Mouse (Mus musculus) right cerebral cortex, adult 18-20 months (tissue): ENCODE results near the gene Cab39.
"Not testable (repeated sequence)": the region's sequence is repeated elsewhere in the genome, so short reads cannot be mapped to it uniquely, and the experiment has no call there.

ENCODE experiments used
- DNase-seq: peaks from one replicate; pipeline ENCODE4 v3.0.0; 2022; ENCODE audit warnings: mixed read lengths

Gene Cab39

GRCm38 (mm10) chr1:85791476-85791875 is 1.8 kb upstream of the Cab39 start:
- no peak for DNase-seq

GRCm38 (mm10) chr1:85794106-85794771 is 998 bp downstream of the Cab39 start:
- DNase-seq = peak; percentile 31

GRCm38 (mm10) chr1:85795196-85795595 is 2.0 kb downstream of the Cab39 start:
- DNase-seq = no peak

DNA sequence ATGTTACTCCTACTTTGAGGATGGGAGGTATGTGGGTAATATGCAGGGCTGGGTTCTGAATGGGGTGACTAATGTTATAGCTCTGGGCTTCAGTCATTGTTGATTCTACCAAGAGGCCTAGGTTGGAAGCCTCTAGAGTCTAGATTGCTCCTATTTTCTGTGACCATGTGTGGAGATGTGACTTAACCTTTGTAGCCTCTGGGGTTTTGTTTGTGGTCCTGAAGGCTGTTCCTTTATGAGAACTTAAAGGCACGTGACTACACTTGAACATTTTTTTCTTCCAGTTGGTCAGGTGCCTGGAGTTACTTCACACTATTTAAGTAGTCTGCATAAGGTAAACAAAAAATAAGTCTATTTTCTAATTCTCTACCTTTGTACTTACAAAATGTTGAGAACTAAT is 6.5 kb downstream of the Cab39 start:
- DNase-seq = no peak

DNA sequence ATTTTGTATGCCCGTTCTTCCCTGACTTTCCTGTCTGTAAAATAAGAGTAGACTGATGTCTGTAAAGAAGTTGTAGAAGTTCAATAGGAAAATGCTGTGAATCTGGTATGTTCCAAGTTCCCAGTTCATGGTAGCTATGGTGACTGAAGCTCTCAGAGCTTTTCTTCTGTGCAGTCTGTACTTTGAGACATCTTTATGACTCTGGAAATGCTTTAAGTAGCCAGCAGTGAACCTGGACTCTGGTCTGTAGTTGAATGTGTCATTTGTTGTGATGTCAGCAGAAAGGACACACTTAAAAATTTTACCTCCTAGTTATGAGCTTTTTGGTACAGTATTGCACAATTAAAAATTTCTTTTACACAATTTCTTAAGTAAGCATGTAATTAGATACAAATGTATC is 9.3 kb downstream of the Cab39 start:
- DNase-seq = no peak

DNA sequence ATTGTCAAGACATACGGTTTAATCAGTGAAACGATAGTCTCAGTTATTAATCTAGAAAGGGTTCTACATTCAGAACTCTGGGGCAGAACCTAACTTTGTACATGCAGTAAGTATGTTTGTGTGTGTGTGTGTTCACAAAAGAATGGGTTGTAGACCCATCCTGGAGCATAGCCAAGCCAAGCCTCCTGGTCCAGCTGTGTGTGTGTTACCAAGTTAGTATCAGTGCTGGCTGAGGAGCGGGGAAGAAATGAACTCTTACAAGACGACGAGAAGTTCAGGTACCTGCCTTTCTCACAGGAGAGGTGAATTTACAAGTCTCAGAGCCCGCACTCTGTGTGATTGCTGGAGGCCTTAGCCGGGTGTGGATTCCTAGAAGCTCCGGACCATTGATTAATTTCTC is 11.3 kb downstream of the Cab39 start:
- no peak for DNase-seq

- no peak for DNase-seq
These were observed 16.0 kb downstream of the Cab39 start for GRCm38 (mm10) chr1:85809256-85809655.

- DNase-seq = no peak
These were observed 17.1 kb downstream of the Cab39 start for GRCm38 (mm10) chr1:85810343-85810742.

DNA sequence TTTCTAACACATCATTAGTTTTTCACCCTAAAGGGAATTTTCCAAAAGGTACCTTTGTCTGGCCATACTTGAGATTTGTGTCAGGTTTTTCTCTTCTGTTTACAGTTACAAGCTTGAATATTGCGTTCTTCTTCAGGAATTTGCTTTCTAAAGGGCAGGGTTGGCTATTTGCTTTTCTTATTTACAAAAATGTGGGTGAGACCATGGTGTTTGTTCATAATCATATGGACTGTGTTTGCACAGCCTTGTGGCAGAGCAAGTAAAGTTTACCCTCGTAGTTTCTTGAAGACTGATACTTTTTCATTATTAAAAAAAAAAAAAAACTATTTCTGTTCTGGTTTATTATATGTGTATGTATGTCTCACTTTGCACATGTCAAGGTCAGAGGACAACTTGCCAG is 17.5 kb downstream of the Cab39 start:
- no peak for DNase-seq

DNA sequence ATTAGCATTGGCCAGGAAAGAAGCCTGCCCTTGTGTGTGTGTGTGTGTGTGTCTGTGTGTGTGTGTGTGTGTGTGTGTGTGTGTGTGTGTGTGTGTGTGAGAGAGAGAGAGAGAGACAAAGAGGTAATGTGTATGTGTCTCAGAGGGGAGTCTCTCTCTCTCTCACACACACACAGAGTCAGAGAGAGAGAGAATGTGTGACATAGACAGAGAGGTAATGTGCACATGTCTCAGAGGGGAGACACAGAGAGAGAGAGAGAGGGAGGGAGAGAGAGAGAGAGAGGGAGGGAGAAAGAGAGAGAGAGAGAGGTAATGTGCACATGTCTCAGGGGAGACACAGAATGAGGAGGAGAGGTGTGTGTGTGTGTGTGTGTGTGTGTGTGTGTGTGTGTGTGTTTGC is 21.0 kb downstream of the Cab39 start:
- not testable (repeated sequence) for DNase-seq

DNA sequence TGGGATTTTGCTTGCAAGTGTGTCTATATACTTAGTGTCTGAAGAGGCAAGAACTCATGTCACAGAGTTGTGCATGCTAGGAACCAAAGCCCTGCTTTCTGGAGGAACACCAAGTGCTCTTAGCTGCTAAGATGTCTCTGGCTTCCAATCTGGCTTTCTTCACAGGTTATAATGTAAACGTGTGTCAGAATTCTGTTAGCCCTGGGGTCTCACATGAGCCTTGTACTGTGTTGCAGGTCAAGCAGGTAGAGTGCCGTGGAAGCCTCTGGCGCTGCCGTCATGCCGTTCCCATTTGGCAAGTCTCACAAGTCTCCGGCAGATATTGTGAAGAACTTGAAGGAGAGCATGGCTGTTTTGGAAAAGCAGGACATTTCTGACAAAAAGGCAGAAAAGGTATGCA is 24.9 kb downstream of the Cab39 start:
- DNase-seq = no peak

- DNase-seq = no peak
These were observed 26.5 kb downstream of the Cab39 start for GRCm38 (mm10) chr1:85819695-85820094.

DNA sequence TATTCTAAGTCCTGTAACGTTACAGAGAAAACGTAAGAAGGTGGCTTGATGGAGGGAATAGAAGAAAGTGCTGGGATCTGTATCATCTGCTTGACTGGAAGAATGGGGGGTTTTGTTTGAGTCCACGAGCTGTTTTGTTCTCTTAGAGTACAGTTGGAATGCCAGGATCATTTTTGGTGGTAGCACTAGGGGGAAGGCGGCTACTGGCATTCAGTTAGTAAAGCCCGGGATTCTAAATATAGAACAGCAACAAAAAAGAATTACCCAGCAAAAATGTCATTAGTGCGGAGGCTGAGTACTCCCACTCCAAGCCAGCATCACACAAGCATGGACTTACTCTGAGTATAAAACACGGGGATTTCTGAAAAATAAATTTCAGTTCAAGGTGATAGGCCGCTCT is 29.0 kb downstream of the Cab39 start:
- peak; percentile 22 for DNase-seq

DNA sequence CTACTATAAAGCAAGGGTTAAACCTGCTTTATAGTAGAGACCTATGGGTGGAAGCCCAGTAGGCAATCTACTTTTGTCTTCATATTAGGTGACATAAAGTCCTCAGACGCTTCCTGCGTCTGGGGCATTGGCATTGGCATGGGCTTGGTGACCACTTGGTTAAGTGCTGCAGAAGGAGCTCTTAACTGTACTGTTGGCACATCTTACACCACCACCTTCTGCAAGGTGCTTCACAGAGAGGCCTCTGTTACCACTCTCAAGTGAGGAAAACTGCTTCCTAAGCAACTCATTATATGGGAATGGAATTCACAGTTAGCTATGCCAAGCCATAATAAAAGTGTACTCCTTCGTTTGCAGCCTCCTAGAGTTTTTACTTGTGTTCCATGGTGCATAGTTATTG is 31.7 kb downstream of the Cab39 start:
- no peak for DNase-seq

DNA sequence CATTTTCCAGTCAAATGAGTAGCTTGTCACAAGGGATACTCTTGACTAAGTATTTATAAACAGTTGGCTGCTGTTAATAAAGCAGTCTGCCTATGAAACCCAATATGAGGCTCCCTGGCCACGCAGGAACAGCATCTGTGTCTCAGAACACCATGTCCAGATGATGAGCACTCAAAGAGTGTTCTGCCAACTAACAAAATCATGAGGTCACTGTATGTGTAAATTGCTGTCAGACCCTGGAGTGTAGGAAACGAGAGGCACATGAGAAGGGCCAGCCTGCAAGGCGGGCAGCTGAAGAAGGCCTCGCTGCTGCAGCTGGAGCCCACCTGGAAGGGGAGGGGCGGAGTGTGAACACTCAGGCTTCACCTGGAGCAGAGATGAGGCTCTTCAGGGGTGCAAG is 33.9 kb downstream of the Cab39 start:
- DNase-seq = no peak

DNA sequence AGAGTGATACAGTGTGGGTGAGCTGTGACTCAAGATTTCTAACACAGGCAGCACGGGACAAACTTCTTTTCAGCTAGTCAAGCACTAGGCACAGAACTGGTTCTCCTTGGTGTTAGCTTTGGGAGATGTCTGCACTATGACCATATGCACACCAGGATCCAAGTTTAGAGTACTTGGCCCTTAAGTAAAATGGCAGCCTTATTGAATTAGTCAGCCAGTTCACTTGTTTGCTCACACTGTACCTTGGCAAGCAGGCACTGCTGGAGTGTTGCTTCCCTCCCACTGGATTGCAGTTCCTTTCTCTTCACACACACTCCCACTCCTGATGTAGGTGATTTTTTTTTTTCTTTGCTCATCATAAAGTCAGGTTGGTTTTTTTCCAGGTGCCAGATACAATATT is 35.8 kb downstream of the Cab39 start:
- peak; percentile 60 for DNase-seq

DNA sequence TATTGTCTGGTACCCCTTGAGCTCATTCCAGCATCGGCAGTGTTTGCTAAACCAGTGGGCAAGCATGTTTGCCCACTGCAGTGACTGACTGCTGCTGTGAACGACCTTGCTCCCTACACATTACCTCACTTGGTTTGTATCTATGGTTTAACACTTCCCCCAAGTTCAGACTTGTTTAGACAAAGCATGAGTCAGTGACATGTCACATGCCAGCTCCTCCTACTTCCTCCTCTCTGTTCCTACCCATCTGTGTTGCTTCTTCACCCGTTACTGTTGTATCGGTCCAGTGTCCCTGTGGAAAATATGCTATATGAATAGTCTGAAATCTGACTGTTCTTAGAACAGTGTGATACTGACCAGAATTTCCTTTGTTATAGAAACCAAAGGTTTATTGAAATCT is 44.8 kb downstream of the Cab39 start:
- no peak for DNase-seq

DNA sequence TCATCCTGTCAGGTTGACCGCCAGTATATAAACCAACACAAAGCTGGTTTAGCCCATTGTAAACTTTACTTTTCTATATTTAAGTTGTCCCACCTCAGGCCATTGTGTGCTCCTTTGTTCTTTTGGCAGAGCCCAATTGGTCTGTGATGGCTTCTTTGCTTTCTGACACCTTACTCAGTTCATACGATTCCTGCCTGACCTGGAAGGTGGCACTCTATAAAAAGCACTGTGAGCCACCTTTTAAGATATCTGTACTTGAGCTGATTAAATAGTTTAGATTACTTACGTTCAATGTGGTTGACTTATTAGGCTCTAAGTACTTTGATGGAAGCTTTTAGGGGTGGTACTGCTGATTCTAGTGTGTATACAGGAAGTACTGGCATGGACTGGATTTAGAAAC is 46.1 kb downstream of the Cab39 start:
- no peak for DNase-seq

- DNase-seq = no peak
These were observed 46.5 kb downstream of the Cab39 start for GRCm38 (mm10) chr1:85839790-85840189.

DNA sequence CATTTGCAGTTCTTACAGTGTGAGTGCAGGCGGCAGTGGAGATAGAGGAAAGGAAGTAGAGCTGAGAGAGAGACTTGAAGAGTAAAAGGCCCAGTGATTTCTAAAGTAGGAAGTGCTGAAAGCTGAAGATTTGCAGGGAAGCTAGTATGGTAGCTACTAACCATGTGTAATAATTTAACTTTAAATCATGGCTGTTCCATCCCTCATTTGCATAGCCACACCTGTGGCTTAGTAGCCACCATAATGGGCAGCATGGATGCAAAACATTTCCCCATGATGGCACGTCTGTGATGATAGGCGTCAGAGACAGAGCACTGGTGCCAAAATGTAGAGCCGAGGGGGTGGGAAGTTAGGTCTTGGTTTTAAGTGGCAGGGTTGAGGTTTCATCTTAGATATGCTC is 47.2 kb downstream of the Cab39 start:
- no peak for DNase-seq

DNA sequence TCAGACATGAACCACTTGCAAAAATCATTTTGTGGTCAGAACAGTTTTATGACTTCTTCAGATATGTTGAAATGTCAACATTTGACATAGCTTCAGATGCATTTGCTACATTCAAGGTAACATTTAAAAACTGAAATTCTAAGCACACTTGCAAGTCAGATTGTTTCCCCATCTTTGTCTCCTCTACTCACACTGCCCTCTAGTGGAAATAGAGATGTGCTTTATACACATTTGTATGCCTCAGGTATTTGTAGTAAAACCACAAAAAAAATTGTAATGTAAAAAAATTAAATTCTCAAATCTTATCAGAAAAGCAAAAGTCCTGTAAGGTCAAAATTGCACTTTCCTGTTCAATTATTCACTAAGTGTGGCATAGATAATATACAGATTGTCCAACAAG is 49.0 kb downstream of the Cab39 start:
- no peak for DNase-seq

- no peak for DNase-seq
These were observed 50.1 kb downstream of the Cab39 start for GRCm38 (mm10) chr1:85843291-85843863.

DNA sequence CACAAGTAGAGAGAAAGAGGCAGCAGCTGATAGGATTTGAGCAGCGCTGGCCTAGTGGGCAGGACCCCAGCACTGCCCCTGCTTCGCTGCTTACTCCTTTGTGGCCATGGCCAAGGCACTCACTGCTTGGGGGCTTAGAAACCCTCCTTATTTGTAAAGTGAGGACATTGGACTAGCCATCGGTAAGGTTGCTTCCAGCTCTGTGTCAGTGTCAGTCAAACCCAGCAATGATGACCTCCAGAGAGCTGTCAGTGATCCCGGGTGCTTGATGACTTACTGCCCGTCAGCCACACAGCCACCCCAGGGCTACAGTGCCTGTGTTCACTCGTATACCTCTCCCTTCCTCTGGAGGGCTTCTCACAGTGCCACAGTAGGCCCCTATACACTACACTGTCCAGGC is 51.7 kb downstream of the Cab39 start:
- no peak for DNase-seq

DNA sequence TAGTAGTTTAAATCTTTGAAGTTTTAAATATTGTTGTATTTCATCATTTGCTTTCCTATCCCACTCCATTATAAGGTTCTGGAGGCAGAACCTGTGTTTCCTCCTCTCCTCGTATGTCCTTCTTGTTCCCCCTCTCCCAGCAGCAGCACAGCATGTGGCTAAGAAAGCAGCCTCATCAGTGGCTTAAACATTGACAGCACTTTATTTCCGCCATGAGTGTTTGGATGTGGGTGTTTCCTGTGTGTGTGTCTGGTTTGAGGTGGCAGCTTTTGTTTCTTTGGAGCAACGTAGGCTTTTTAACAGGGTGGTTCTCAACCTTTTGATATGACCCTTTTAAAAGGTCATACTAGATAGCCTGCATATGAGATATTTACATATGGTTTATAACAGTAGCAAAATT is 52.2 kb downstream of the Cab39 start:
- no peak for DNase-seq

DNA sequence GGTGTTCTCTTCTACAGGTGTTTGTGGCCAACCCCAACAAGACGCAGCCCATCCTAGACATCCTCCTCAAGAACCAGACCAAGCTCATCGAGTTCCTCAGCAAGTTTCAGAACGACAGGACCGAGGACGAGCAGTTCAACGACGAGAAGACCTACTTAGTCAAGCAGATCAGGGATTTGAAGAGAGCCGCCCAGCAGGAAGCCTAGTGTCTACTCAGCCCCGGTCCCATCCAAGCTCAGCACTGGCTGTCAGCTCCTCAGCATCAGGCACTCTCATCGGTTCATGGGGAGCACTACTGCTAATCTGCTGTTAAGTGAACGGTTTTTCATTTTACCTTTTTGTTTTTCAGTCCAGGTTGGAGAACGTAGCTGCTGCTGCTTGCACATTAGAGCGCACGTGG is 55.8 kb downstream of the Cab39 start:
- no peak for DNase-seq
